Mouse (Mus musculus) large intestine, adult 2 months (tissue): ENCODE data around the gene Olfr69. TPM values are rescaled to one million over a fixed set of nuclear protein-coding genes. Genes with fewer than 3 reads are reported as not detected.
"Not testable (repeated sequence)": the region's sequence is repeated elsewhere in the genome, so short reads cannot be mapped to it uniquely, and the experiment has no call there.

Source experiments
- DNase-seq: peaks from one replicate; pipeline ENCODE4 v3.0.0-alpha.2; 2012; ENCODE audit warnings: low read depth, low spot score
- WGBS: fragments of 180-500 bp; shearing (Covaris S2); methylation state at CpG from one replicate; pipeline ENCODE4 v1.1.7; 2018; 5-methylcytosine and 5-hydroxymethylcytosine counted together
- polyA plus RNA-seq: library from polyadenylated mRNA; depleted of rRNA; stranded (reverse); fragments of >200 nt; gene quantifications from 2 replicates; pipeline ENCODE4 v1.2.3, GENCODE M21; 2012; rRNA removed

The Olfr69 gene
- polyA plus RNA-seq, 1 experiment, result not detected

GRCm38 (mm10) chr7:103730074-103730473 lies 41.3 kb downstream of the Olfr69 start, which contains the start of gene Olfr628:
Gene Olfr628 (plus strand): TSS chr7:103730374.
- no peak for DNase-seq
- 80% methylated on average over 1 of the region's 1 CpGs for WGBS

- 90% methylated on average over 1 of the region's 1 CpGs for WGBS
- DNase-seq, result not testable (repeated sequence)
Observed at GRCm38 (mm10) chr7:103716398-103716797, 55.0 kb downstream of the Olfr69 start.

Other genes starting within 250 kb of the Olfr69 start
- gene Olfr612, start 228.9 kb downstream of the Olfr69 start, polyA plus RNA-seq, result not detected in 2 replicates
- not detected in 2 replicates for gene Olfr613, start 223.5 kb downstream of the Olfr69 start, polyA plus RNA-seq
- gene Olfr615, start 215.5 kb downstream of the Olfr69 start, polyA plus RNA-seq, result not detected in 2 replicates
- gene Olfr616, start 202.5 kb downstream of the Olfr69 start, polyA plus RNA-seq, result not detected in 2 replicates
- gene Olfr617, start 198.5 kb downstream of the Olfr69 start, polyA plus RNA-seq, result not detected in 2 replicates
- gene Olfr618, start 181.5 kb downstream of the Olfr69 start, polyA plus RNA-seq, result not detected in 2 replicates
- gene Olfr619, start 171.0 kb downstream of the Olfr69 start, polyA plus RNA-seq, result not detected in 2 replicates
- not detected in 2 replicates for gene Olfr620, start 159.1 kb downstream of the Olfr69 start, polyA plus RNA-seq
- not detected in 2 replicates for gene Olfr622, start 128.9 kb downstream of the Olfr69 start, polyA plus RNA-seq
- gene Olfr623, start 107.9 kb downstream of the Olfr69 start, polyA plus RNA-seq, result not detected in 2 replicates
- gene Olfr624, start 100.4 kb downstream of the Olfr69 start, polyA plus RNA-seq, result not detected in 2 replicates
- not detected in 2 replicates for gene Olfr625-ps1, start 88.9 kb downstream of the Olfr69 start, polyA plus RNA-seq
- gene Olfr243, start 56.9 kb downstream of the Olfr69 start, polyA plus RNA-seq, result not detected in 2 replicates
- gene Olfr628, start 41.2 kb downstream of the Olfr69 start, polyA plus RNA-seq, result not detected in 2 replicates
- gene Olfr629, start 26.7 kb downstream of the Olfr69 start, polyA plus RNA-seq, result not detected in 2 replicates
- not detected in 2 replicates for gene Olfr630, start 14.3 kb downstream of the Olfr69 start, polyA plus RNA-seq
- gene Olfr68, start 8.1 kb upstream of the Olfr69 start, polyA plus RNA-seq, result not detected in 2 replicates
- gene Olfr67, start 20.2 kb upstream of the Olfr69 start, polyA plus RNA-seq, result not detected in 2 replicates
- 7.5 and 9.3 TPM in 2 replicates for gene Hbb-bt, start 42.4 kb upstream of the Olfr69 start, polyA plus RNA-seq
- 97.3 and 114 TPM in 2 replicates for gene Hbb-bs, start 56.5 kb upstream of the Olfr69 start, polyA plus RNA-seq
- not detected in 2 replicates for gene Hbb-bh2, start 68.9 kb upstream of the Olfr69 start, polyA plus RNA-seq
- not detected in 2 replicates for gene Hbb-bh1, start 71.6 kb upstream of the Olfr69 start, polyA plus RNA-seq
- not detected in 2 replicates for gene Hbb-y, start 81.6 kb upstream of the Olfr69 start, polyA plus RNA-seq
- gene Olfr66, start 114.7 kb upstream of the Olfr69 start, polyA plus RNA-seq, result not detected in 2 replicates
- gene Olfr64, start 122.9 kb upstream of the Olfr69 start, polyA plus RNA-seq, result not detected in 2 replicates
- gene Olfr65, start 131.9 kb upstream of the Olfr69 start, polyA plus RNA-seq, result not detected in 2 replicates
- gene Olfr631, start 157.2 kb upstream of the Olfr69 start, polyA plus RNA-seq, result not detected in 2 replicates
- not detected in 2 replicates for gene Olfr632, start 162.8 kb upstream of the Olfr69 start, polyA plus RNA-seq
- gene Olfr633, start 172.8 kb upstream of the Olfr69 start, polyA plus RNA-seq, result not detected in 2 replicates
- gene Olfr635, start 199.6 kb upstream of the Olfr69 start, polyA plus RNA-seq, result not detected in 2 replicates
- not detected in 2 replicates for gene Olfr638, start 227.2 kb upstream of the Olfr69 start, polyA plus RNA-seq
- gene Olfr639, start 245.7 kb upstream of the Olfr69 start, polyA plus RNA-seq, result not detected in 2 replicates